Mouse (Mus musculus): Measurements from ENCODE around the gene Gm21897.

GRCm38 (mm10) chr16:15294289-15294688, 23.0 kb upstream of the Gm21897 start:
- TF ChIP-seq CTCF (IDR thresholded peaks at IDR 0.05; ENCODE audit: low read depth, low read length) (no peak), POLR2A (IDR thresholded peaks at IDR 0.05; ENCODE audit: insufficient read depth, low read length) (no peak), EP300 (IDR thresholded peaks at IDR 0.05; ENCODE audit: insufficient read depth, low read depth, low read length) (no peak)

Data from ES-Bruce4 (cell line).